Mouse (Mus musculus) stomach, postnatal 0 days (tissue): ENCODE results near the gene Ndufs3. TPM values are rescaled to one million over a fixed set of nuclear protein-coding genes. Genes with fewer than 3 reads are reported as not detected.
A peak's percentile ranks its signal among the peaks of the same experiment; 100 is the strongest.

Experiments used
- ATAC-seq: fragments of 200-750 bp; cut with Nextera tagmentation; 2 replicates; pipeline ENCODE4 v1.8.0; 2017; ENCODE audit not compliant: low FRiP score, low TSS enrichment
- DNase-seq: peaks from one replicate; pipeline ENCODE4 v3.0.0-alpha.2; 2016; ENCODE audit warnings: low spot score
- H3K27ac ChIP-seq: fragments of 300-500 bp; sonication (generic); replicated peaks from 2 replicates; pipeline ENCODE4 v1.5.1; 2014; ENCODE audit warnings: mild to moderate bottlenecking, control low read depth
- H3K27me3 ChIP-seq: fragments of 300-500 bp; sonication (generic); 2 replicates; pipeline ENCODE4 v1.6.1; 2014; ENCODE audit warnings: low read length; ENCODE audit not compliant: control insufficient read depth, insufficient read depth
- H3K36me3 ChIP-seq: fragments of 300-500 bp; sonication (generic); 2 replicates; pipeline ENCODE4 v1.6.1; 2014; ENCODE audit warnings: low read length, mixed read lengths; ENCODE audit not compliant: control insufficient read depth, insufficient read depth
- H3K4me1 ChIP-seq: fragments of 300-500 bp; sonication (generic); replicated peaks from 2 replicates; pipeline ENCODE4 v1.6.1; 2014; ENCODE audit warnings: antibody characterized with exemption; ENCODE audit not compliant: control insufficient read depth, insufficient read depth
- H3K4me2 ChIP-seq: fragments of 300-500 bp; sonication (generic); replicated peaks from 2 replicates; pipeline ENCODE4 v1.6.1; 2014; ENCODE audit warnings: low read depth, mild to moderate bottlenecking, control low read depth, moderate library complexity
- H3K4me3 ChIP-seq: fragments of 300-500 bp; sonication (generic); 2 replicates; pipeline ENCODE4 v1.5.1; 2014; ENCODE audit warnings: low read depth, low read length, control low read depth
- H3K9ac ChIP-seq: fragments of 300-500 bp; sonication (generic); 2 replicates; pipeline ENCODE4 v1.6.1; 2014; ENCODE audit warnings: mild to moderate bottlenecking, low read length, control low read depth, mixed read lengths
- H3K9me3 ChIP-seq: fragments of 300-500 bp; sonication (generic); 2 replicates; pipeline ENCODE4 v1.6.1; 2016; ENCODE audit warnings: low read length; ENCODE audit not compliant: control insufficient read depth
- CTCF ChIP-seq: IDR thresholded peaks from 2 replicates; pipeline ENCODE4 v1.5.1; 2016; ENCODE audit warnings: antibody characterized with exemption, low read depth, mild to moderate bottlenecking, moderate library complexity
- EP300 ChIP-seq: optimal IDR thresholded peaks from 2 replicates; pipeline ENCODE3; 2016; ENCODE audit warnings: antibody characterized with exemption
- WGBS: fragments of 180-500 bp; shearing (Covaris S2); extraction: QIAGEN DNeasy Blood & Tissue Kit; methylation state at CpG from one replicate; pipeline ENCODE4 v1.1.7; 2014; 5-methylcytosine and 5-hydroxymethylcytosine counted together
- polyA plus RNA-seq: library from polyadenylated mRNA; unstranded; fragments of >200 nt; fragmentation: Nextera tagmentation; extraction: Ambion mirVana; gene quantifications from 2 replicates; pipeline ENCODE4 v1.2.1, GENCODE M21; 2015

Ndufs3 gene
- polyA plus RNA-seq, 1 experiment from 2014 or later: 224 TPM

DNA sequence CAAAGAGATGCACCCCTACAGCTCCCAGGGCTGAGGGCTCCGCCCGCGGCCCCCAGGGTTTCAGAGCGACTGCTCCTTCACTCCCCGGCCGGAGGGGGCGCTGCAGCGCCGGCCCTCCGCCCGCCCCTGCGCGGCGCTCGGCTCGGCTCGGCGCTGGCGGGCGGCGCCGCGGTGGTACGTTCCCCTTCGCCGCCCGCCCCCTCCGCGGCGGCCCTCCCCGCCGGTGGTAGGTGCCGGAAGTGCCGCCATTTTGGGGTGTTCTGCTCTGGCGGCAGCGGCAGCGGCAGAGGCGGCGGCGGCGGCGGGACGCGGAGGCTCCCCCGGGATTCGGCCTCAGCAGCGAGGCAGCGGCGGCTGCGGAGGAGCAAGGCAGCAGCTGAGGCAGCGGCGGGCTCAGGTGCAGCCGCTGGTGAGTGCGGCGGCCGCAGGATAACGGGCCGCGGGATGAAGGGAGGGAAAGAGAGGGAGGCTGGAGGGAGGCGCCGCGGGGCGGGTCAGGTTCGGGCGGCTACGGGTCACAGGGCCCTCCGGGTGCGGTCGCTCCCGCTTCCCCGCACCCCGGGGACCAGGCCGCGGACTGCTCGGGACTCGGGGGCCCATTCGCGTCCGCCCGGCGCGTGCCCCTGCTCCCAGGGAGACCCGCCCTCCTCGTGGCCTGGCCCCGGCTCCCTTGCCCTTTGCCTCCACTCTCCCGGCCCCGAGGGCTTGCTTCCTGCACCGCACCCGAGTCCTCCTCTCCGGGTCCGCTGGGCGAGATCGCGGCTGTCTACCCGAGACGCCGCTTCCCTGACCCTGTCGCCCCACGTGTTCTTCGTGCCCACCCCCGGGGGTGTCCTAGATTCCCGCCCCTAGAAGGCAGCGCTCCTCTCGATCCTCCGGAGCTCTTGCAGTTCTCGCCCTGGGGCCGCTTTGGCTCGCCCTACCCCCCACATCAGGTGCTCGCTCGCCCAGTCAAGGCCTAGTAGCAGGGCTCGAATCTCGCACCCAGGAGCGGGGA is 35.9 kb upstream of the Ndufs3 start, which contains the start of gene Celf1:
Gene Celf1, plus strand, starts transcription at position 150 of the 997 bp plus-strand sequence.
- peak; percentile 97 for ATAC-seq
- WGBS: under 1% methylated on average over 85 of the region's 113 CpGs
- peak; percentile 90 for DNase-seq
- H3K9ac ChIP-seq: peak within 1 kb of the TSS; percentile 89
- TF ChIP-seq EP300 (no peak), CTCF (peak; percentile 69)
- H3K4me1 ChIP-seq: peaks cover 5% of the 10 kb centered on the region; the same call in 1 of the 2 replicates
- H3K27me3 ChIP-seq: no peaks in the 10 kb centered on the region
- H3K36me3 ChIP-seq: no peaks in the 10 kb centered on the region
- peak within 1 kb of the TSS; percentile 95 for H3K27ac ChIP-seq
- H3K4me2 ChIP-seq: peak within 1 kb of the TSS; percentile 84
- H3K9me3 ChIP-seq: no peaks in the 10 kb centered on the region
- H3K4me3 ChIP-seq: peak within 1 kb of the TSS; percentile 99

DNA sequence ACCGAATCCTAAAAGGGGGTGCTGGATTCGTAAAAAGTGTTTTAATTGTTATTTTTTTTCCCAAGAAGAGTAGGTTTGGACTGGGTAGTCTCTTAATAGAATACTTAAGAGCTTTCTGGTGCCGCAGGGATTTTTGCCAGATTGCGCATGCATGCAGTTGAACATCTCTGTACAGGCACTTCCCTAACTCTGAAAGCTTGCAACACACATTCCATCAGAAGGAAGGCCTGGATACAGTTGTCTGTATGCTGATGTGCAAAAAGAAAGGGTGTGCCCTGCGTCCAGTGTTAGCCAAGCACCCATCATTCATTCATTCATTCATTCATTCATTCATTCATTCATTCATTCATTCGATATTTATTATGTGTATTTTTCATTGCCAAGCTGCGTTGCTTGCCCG is 35.1 kb upstream of the Ndufs3 start:
- Histone ChIP-seq H3K27me3 (no peaks in the 10 kb centered on the region), H3K4me2 (peak overlapping the region; percentile 84), H3K9me3 (no peaks in the 10 kb centered on the region), H3K9ac (peak overlapping the region; percentile 89; the same call in 1 of the 2 replicates), H3K4me1 (peaks cover 5% of the 10 kb centered on the region; the same call in 1 of the 2 replicates), H3K27ac (no peak overlapping the region), H3K36me3 (no peaks in the 10 kb centered on the region), H3K4me3 (peak overlapping the region; percentile 99)
- TF ChIP-seq EP300 (no peak), CTCF (no peak)
- ATAC-seq (peak; percentile 38; the same call in 1 of the 2 replicates), DNase-seq (no peak)
- 32% methylated on average over 8 of the region's 8 CpGs for WGBS

- Histone ChIP-seq H3K9ac (no peak overlapping the region), H3K36me3 (no peaks in the 10 kb centered on the region), H3K4me1 (peaks cover 5% of the 10 kb centered on the region; the same call in 1 of the 2 replicates), H3K9me3 (no peaks in the 10 kb centered on the region), H3K27me3 (no peaks in the 10 kb centered on the region), H3K27ac (no peak overlapping the region), H3K4me2 (no peak overlapping the region), H3K4me3 (no peak overlapping the region)
- 67% methylated on average over 3 of the region's 3 CpGs for WGBS
- no peak for DNase-seq
- no peak for ATAC-seq
- TF ChIP-seq CTCF: no peak
- no peak for TF ChIP-seq EP300
These were observed 33.7 kb upstream of the Ndufs3 start for GRCm38 (mm10) chr2:90938362-90938761.

DNA sequence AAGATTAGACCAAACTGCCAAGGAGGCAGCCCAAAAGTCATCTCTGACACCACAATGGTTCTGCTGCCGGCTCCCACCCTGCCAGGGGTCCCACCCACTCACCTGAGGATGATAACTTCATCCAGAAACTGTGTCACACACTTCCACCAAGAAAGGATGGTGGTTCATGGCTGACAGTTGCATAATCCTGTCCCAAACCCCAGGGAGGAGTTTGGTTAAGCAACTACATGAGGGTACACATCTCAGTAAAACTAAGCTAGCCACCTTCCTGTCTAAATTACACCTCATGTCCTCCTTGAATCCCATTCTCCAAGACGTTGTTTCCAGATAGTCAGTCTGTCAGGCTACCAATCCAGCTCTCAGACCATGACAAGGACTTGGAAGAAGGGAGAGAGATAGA is 27.6 kb upstream of the Ndufs3 start:
- H3K4me2 ChIP-seq: no peak overlapping the region
- 67% methylated on average over 2 of the region's 2 CpGs for WGBS
- no peaks in the 10 kb centered on the region for H3K4me1 ChIP-seq

GRCm38 (mm10) chr2:90931829-90932228 is 27.2 kb upstream of the Ndufs3 start:
- H3K9ac ChIP-seq: no peak overlapping the region
- no peak overlapping the region for H3K4me3 ChIP-seq
- H3K4me2 ChIP-seq: no peak overlapping the region
- no peak overlapping the region for H3K27ac ChIP-seq
- TF ChIP-seq CTCF (no peak), EP300 (no peak)
- no peaks in the 10 kb centered on the region for H3K36me3 ChIP-seq
- H3K9me3 ChIP-seq: no peaks in the 10 kb centered on the region
- H3K27me3 ChIP-seq: no peaks in the 10 kb centered on the region
- no peak for ATAC-seq
- DNase-seq: no peak
- WGBS: 32% methylated on average over 8 of the region's 8 CpGs
- no peaks in the 10 kb centered on the region for H3K4me1 ChIP-seq

More for the DNA sequence above, 27.6 kb upstream of the Ndufs3 start:
- H3K36me3 ChIP-seq: no peaks in the 10 kb centered on the region
- ATAC-seq (no peak), DNase-seq (no peak)
- H3K27me3 ChIP-seq: no peaks in the 10 kb centered on the region
- no peaks in the 10 kb centered on the region for H3K9me3 ChIP-seq
- no peak overlapping the region for H3K4me3 ChIP-seq
- H3K9ac ChIP-seq: no peak overlapping the region
- no peak overlapping the region for H3K27ac ChIP-seq
- TF ChIP-seq CTCF (no peak), EP300 (no peak)

GRCm38 (mm10) chr2:90928566-90928965 is 23.9 kb upstream of the Ndufs3 start:
- TF ChIP-seq EP300: no peak
- no peak for TF ChIP-seq CTCF

More at GRCm38 (mm10) chr2:90928566-90928965, 23.9 kb upstream of the Ndufs3 start:
- no peak for ATAC-seq
- H3K4me3 ChIP-seq: no peak overlapping the region
- H3K4me1 ChIP-seq: no peaks in the 10 kb centered on the region
- no peak overlapping the region for H3K4me2 ChIP-seq
- no peak for DNase-seq
- no peaks in the 10 kb centered on the region for H3K27me3 ChIP-seq
- WGBS: 82% methylated on average over 13 of the region's 13 CpGs
- H3K9me3 ChIP-seq: no peaks in the 10 kb centered on the region
- H3K36me3 ChIP-seq: no peaks in the 10 kb centered on the region
- H3K9ac ChIP-seq: no peak overlapping the region
- H3K27ac ChIP-seq: no peak overlapping the region
